Mouse (Mus musculus) bone marrow, adult 2 months (tissue): ENCODE data around the gene Iqgap3. TPM values are rescaled to one million over a fixed set of nuclear protein-coding genes. Genes with fewer than 3 reads are reported as not detected.

Experiments used
- H3K27ac ChIP-seq: fragments of 200-500 bp; 2 replicates; pipeline ENCODE4 v1.5.1; 2012; ENCODE audit warnings: low read depth, mild to moderate bottlenecking, control low read depth, inconsistent platforms, low read length; ENCODE audit not compliant: control insufficient read depth, poor library complexity, insufficient read depth
- H3K4me1 ChIP-seq: fragments of 200-500 bp; 2 replicates; pipeline ENCODE4 v1.6.1; 2011; ENCODE audit warnings: low read length; ENCODE audit not compliant: control insufficient read depth, insufficient read depth
- H3K4me3 ChIP-seq: fragments of 200-500 bp; replicated peaks from 2 replicates; pipeline ENCODE3; 2011; ENCODE audit warnings: mild to moderate bottlenecking, low read depth, low read length, control low read depth; ENCODE audit not compliant: control insufficient read depth
- CTCF ChIP-seq: fragments of 200-500 bp; IDR thresholded peaks from 2 replicates; pipeline ENCODE4 v1.5.1; 2011; ENCODE audit warnings: low read length, control low read depth; ENCODE audit not compliant: control insufficient read depth, insufficient read depth
- POLR2A ChIP-seq: fragments of 200-500 bp; IDR thresholded peaks from 2 replicates; pipeline ENCODE4 v1.6.1; 2011; ENCODE audit warnings: low read depth, mild to moderate bottlenecking, control low read depth, low read length, borderline replicate concordance; ENCODE audit not compliant: control insufficient read depth
- WGBS: fragments of 180-500 bp; shearing (Covaris S2); methylation state at CpG from one replicate; pipeline ENCODE4 v1.1.7; 2018; 5-methylcytosine and 5-hydroxymethylcytosine counted together
- polyA plus RNA-seq: library from polyadenylated mRNA; stranded (reverse); fragments of >200 nt; gene quantifications from 2 replicates; pipeline ENCODE4 v1.2.4, GENCODE M21; 2011; ENCODE audit warnings: low replicate concordance; ENCODE audit not compliant: missing spikeins, insufficient read depth, insufficient read length

Iqgap3 gene
- polyA plus RNA-seq, 1 experiment = 21.5 TPM

GRCm38 (mm10) chr3:88084001-88084400 is 2.2 kb downstream of the Iqgap3 start:
- peaks cover 1% of the 10 kb centered on the region; the same call in 1 of the 2 replicates for H3K4me1 ChIP-seq
- TF ChIP-seq POLR2A (no peak), CTCF (no peak)
- 93% methylated on average over 2 of the region's 2 CpGs for WGBS
- H3K4me3 ChIP-seq = no peak overlapping the region
- no peak overlapping the region for H3K27ac ChIP-seq

GRCm38 (mm10) chr3:88085459-88085858 is 3.7 kb downstream of the Iqgap3 start:
- WGBS = 82% methylated on average over 9 of the region's 9 CpGs
- H3K27ac ChIP-seq = no peak overlapping the region
- TF ChIP-seq CTCF (no peak), POLR2A (no peak)
- H3K4me1 ChIP-seq = peaks cover 1% of the 10 kb centered on the region; the same call in 1 of the 2 replicates
- H3K4me3 ChIP-seq = no peak overlapping the region

- WGBS = 86% methylated on average over 1 of the region's 1 CpGs
- TF ChIP-seq POLR2A (no peak), CTCF (peak; percentile 73)
- Histone ChIP-seq H3K4me1 (no peaks in the 10 kb centered on the region), H3K27ac (no peak overlapping the region), H3K4me3 (no peak overlapping the region)
These were observed 5.9 kb downstream of the Iqgap3 start for GRCm38 (mm10) chr3:88087688-88088087.

GRCm38 (mm10) chr3:88090106-88090505 is 8.3 kb downstream of the Iqgap3 start:
- no peak overlapping the region for H3K4me3 ChIP-seq
- WGBS = 91% methylated on average over 7 of the region's 7 CpGs
- no peaks in the 10 kb centered on the region for H3K4me1 ChIP-seq
- H3K27ac ChIP-seq = no peak overlapping the region
- no peak for TF ChIP-seq CTCF
- no peak for TF ChIP-seq POLR2A

DNA sequence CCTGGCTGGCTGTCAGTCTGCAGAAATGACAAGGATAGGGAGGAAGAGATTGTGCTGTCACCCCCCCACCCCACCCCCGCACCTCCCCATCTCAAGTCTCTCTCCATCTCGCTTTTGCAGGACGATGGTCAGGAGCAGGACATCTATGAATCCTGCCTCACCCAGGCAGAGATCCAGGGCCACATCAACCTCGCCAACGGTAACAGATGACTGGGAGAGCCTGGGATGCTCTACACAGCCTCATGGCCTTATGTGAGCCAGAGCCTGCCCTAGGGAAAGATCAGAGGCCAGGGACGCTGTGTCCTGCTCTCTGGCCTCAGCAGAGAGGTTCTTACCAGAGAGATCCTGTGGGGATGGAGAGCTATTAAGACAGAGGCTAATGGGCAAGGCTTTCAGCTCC is 8.8 kb downstream of the Iqgap3 start:
- 93% methylated on average over 6 of the region's 6 CpGs for WGBS
- Histone ChIP-seq H3K4me1 (no peaks in the 10 kb centered on the region), H3K27ac (no peak overlapping the region), H3K4me3 (no peak overlapping the region)
- TF ChIP-seq CTCF (no peak), POLR2A (no peak)

GRCm38 (mm10) chr3:88094126-88094525 is 12.4 kb downstream of the Iqgap3 start:
- 90% methylated on average over 5 of the region's 5 CpGs for WGBS
- no peak for TF ChIP-seq CTCF

DNA sequence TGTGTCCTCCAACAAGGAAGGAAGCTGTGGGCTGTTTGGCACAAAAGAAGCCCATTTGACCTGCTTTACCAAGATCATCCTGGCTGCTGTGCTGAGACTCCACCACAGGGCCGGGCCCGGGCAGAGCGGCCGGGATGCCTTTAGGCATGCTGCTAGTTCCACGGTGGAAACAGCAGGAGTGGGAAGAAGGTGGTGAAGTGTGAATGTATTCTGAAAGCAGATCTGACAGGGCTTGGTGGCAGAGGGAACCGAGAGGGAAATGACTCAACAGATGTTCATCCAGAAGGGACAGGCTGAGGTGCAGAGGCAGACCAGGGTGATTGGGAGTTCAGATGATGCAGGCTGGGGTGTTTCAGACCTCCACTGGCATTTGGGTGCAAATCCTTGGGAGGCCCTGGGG is 15.9 kb downstream of the Iqgap3 start:
- no peaks in the 10 kb centered on the region; the same call in 1 of the 2 replicates for H3K4me1 ChIP-seq
- H3K4me3 ChIP-seq = no peak overlapping the region
- no peak overlapping the region for H3K27ac ChIP-seq
- WGBS = 34% methylated on average over 6 of the region's 6 CpGs
- TF ChIP-seq CTCF (no peak), POLR2A (no peak)

More at GRCm38 (mm10) chr3:88094126-88094525, 12.4 kb downstream of the Iqgap3 start:
- H3K4me1 ChIP-seq = no peaks in the 10 kb centered on the region
- no peak overlapping the region for H3K27ac ChIP-seq
- no peak overlapping the region for H3K4me3 ChIP-seq

DNA sequence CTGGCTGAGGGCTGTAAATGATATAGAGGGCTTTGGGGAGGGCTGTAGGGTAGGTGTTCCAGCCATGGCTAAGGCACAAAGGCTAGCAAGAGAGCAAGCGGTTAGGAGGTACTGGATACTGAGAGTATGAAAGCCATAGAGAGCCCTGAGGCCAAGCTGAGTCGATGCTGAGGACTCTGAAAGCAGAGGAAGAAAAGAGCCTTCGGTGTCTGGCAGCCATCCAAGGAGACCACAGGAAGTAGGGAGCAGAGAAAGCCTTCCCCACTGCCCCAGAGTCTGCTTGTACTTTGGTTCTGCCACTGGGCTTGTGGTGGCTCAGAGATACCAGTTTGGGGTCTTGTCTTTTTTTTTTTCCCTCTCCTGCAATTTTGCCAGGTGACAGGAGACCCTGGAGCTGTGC is 18.5 kb downstream of the Iqgap3 start:
- 28% methylated on average over 3 of the region's 3 CpGs for WGBS
- Histone ChIP-seq H3K27ac (no peak overlapping the region), H3K4me3 (no peak overlapping the region), H3K4me1 (no peaks in the 10 kb centered on the region; the same call in 1 of the 2 replicates)
- TF ChIP-seq CTCF (no peak), POLR2A (no peak)

- Histone ChIP-seq H3K4me3 (no peak overlapping the region), H3K4me1 (no peaks in the 10 kb centered on the region; the same call in 1 of the 2 replicates), H3K27ac (no peak overlapping the region)
- TF ChIP-seq CTCF (no peak), POLR2A (no peak)
- 80% methylated on average over 7 of the region's 7 CpGs for WGBS
These were observed 20.0 kb downstream of the Iqgap3 start for GRCm38 (mm10) chr3:88101736-88102135.
